Mouse (Mus musculus): ENCODE measurements at regions not wholly inside any gene's neighbourhood (a gene's known extent, or its start where the extent isn't known, plus 50 kb on each side); places are given as distances from the start of the nearest gene placed in this dataset.

DNA sequence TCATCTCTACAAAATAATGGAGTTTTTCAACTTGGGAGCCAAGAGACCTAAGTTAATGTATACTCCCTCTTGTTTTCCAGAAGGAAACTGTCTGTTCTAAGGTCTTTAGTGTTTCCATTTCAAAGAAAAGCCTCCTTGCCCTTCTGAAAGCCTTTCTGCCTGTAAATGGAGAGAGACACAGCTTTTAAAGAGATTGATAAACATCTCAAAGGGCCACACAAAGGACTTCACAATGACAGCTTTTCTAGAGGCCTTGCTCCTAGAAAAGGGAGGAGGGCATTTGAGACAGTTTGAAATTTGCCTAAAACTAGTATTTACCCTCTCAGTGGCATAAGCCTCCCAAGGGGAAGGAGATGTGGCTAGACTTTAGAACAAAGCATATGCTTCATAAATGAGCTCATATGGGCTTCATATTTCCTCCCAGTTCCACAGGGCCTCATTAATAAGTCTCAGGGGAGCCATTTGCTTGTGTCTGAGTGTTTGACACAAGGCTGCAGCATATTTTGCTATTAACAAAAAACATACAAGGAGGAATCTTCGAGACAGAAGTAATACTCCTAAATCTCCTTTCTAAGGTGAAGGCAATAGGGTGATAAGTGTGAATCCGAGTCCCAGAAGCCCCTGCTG, 860.0 kb downstream of the Abca13 start:
- no peak for TF ChIP-seq CTCF (conservative IDR thresholded peaks at IDR 0.05; ENCODE audit: low read length)
- TF ChIP-seq NANOG (IDR thresholded peaks at IDR 0.05; ENCODE audit: borderline replicate concordance, low read length) = peak; percentile 80
